Mouse (Mus musculus) bone marrow, adult 2 months (tissue): ENCODE results near the gene Dusp12. TPM values are rescaled to one million over a fixed set of nuclear protein-coding genes. Genes with fewer than 3 reads are reported as not detected.
A peak's percentile ranks its signal among the peaks of the same experiment; 100 is the strongest.

Source experiments
- H3K27ac ChIP-seq: fragments of 200-500 bp; 2 replicates; pipeline ENCODE4 v1.5.1; 2012; ENCODE audit warnings: low read depth, mild to moderate bottlenecking, control low read depth, inconsistent platforms, low read length; ENCODE audit not compliant: control insufficient read depth, poor library complexity, insufficient read depth
- H3K4me1 ChIP-seq: fragments of 200-500 bp; 2 replicates; pipeline ENCODE4 v1.6.1; 2011; ENCODE audit warnings: low read length; ENCODE audit not compliant: control insufficient read depth, insufficient read depth
- H3K4me3 ChIP-seq: fragments of 200-500 bp; replicated peaks from 2 replicates; pipeline ENCODE3; 2011; ENCODE audit warnings: mild to moderate bottlenecking, low read depth, low read length, control low read depth; ENCODE audit not compliant: control insufficient read depth
- CTCF ChIP-seq: fragments of 200-500 bp; IDR thresholded peaks from 2 replicates; pipeline ENCODE4 v1.5.1; 2011; ENCODE audit warnings: low read length, control low read depth; ENCODE audit not compliant: control insufficient read depth, insufficient read depth
- POLR2A ChIP-seq: fragments of 200-500 bp; IDR thresholded peaks from 2 replicates; pipeline ENCODE4 v1.6.1; 2011; ENCODE audit warnings: low read depth, mild to moderate bottlenecking, control low read depth, low read length, borderline replicate concordance; ENCODE audit not compliant: control insufficient read depth
- WGBS: fragments of 180-500 bp; shearing (Covaris S2); methylation state at CpG from one replicate; pipeline ENCODE4 v1.1.7; 2018; 5-methylcytosine and 5-hydroxymethylcytosine counted together
- polyA plus RNA-seq: library from polyadenylated mRNA; stranded (reverse); fragments of >200 nt; gene quantifications from 2 replicates; pipeline ENCODE4 v1.2.4, GENCODE M21; 2011; ENCODE audit warnings: low replicate concordance; ENCODE audit not compliant: missing spikeins, insufficient read depth, insufficient read length

Gene Dusp12
- polyA plus RNA-seq, 1 experiment: 18.2 TPM

DNA sequence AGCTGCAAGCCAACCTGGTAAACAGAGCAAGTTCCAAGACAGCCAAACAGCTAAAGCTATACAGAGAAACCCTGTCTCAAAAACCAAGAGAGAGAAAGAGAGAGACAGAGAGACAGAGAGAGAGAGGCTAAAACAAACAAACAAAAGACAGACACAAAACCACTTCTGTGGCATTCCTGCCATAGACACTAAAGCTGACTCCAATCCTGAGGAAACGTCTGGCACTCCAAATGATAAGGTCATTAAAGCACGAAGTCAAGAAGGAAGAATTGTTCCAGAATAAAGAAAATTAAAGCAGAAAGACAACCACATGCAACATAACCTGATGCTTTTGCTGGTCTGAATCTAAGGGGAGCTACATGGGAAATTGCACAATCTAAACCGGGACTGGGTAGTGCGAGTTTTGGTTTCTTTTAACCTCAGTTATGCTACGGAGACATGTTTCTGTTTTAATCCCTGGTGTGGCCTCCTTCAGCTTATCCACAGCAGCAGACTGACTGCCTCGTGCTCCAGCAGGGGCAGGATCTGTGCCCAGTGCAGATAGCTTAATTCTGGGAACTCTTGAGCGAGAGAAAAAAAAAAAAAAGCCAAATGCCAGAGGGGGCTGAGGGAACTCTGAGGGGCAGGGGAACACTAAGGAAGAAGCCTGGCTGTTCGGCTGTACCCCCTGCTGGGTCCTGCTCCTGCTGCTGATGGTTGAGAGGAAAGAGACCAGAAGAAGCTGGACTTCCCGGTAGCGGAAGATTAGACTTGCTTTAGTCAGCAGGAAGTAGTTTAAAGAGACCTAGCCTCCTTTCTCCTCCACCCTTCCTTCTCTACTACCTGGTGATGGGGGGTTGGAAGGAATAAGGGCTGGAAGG lies 39.7 kb downstream of the Dusp12 start:
- 8% methylated on average over 10 of the region's 10 CpGs for WGBS
- H3K4me3 ChIP-seq: peak overlapping the region; percentile 60
- peak overlapping the region; percentile 70 for H3K27ac ChIP-seq
- H3K4me1 ChIP-seq: no peaks in the 10 kb centered on the region; the same call in 1 of the 2 replicates
- no peak for TF ChIP-seq POLR2A
- TF ChIP-seq CTCF: no peak

- TF ChIP-seq CTCF (peak; percentile 44; the same call in 1 of the 2 replicates), POLR2A (no peak)
- Histone ChIP-seq H3K4me1 (no peaks in the 10 kb centered on the region; the same call in 1 of the 2 replicates), H3K27ac (no peak overlapping the region), H3K4me3 (no peak overlapping the region)
- 69% methylated on average over 8 of the region's 8 CpGs for WGBS
Measured at GRCm38 (mm10) chr1:170844380-170844779, 41.0 kb downstream of the Dusp12 start.

- H3K4me1 ChIP-seq: no peaks in the 10 kb centered on the region
- TF ChIP-seq CTCF (no peak), POLR2A (no peak)
Measured at GRCm38 (mm10) chr1:170839685-170840084, 45.7 kb downstream of the Dusp12 start.

GRCm38 (mm10) chr1:170834756-170835155 lies 50.6 kb downstream of the Dusp12 start:
- Histone ChIP-seq H3K27ac (no peak overlapping the region), H3K4me1 (no peaks in the 10 kb centered on the region; the same call in 1 of the 2 replicates), H3K4me3 (no peak overlapping the region)
- no peak for TF ChIP-seq POLR2A
- no peak for TF ChIP-seq CTCF
- 88% methylated on average over 9 of the region's 9 CpGs for WGBS

More at GRCm38 (mm10) chr1:170839685-170840084, 45.7 kb downstream of the Dusp12 start:
- Histone ChIP-seq H3K4me3 (no peak overlapping the region), H3K27ac (no peak overlapping the region)

DNA sequence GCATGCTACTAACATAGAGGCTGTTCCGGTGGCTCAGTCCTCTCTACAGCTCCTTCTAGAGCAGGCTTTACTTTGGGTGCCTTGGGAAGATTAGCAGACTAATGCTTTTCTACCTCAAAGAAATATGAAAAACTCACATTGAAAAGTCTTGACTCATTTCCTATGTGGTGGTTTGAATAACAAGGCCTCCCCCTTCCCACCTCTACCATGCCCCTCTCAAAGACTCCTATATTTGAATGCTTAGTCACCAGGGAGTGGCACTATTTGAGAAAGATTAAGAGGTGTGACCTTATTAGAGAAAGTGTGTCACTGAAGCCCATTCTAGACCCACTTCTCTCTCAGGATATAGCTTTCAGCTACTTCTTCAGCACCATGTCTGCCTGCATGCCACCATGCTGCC lies 55.6 kb downstream of the Dusp12 start:
- Histone ChIP-seq H3K4me3 (no peak overlapping the region), H3K27ac (no peak overlapping the region), H3K4me1 (no peaks in the 10 kb centered on the region; the same call in 1 of the 2 replicates)
- WGBS: 94% methylated on average over 1 of the region's 1 CpGs
- TF ChIP-seq CTCF: no peak
- TF ChIP-seq POLR2A: no peak

GRCm38 (mm10) chr1:170829344-170829743 lies 56.0 kb downstream of the Dusp12 start:
- no peaks in the 10 kb centered on the region; the same call in 1 of the 2 replicates for H3K4me1 ChIP-seq
- no peak overlapping the region for H3K4me3 ChIP-seq
- 95% methylated on average over 6 of the region's 6 CpGs for WGBS
- no peak for TF ChIP-seq CTCF
- no peak for TF ChIP-seq POLR2A
- no peak overlapping the region for H3K27ac ChIP-seq

Other genes with a start within 250 kb of the Dusp12 start
- 3.8 and 12.8 TPM in 2 replicates for gene Olfml2b, start 241.0 kb downstream of the Dusp12 start, polyA plus RNA-seq
- gene Atf6, start 17.8 kb downstream of the Dusp12 start, polyA plus RNA-seq: 3.8 and 7.7 TPM in 2 replicates
- 2.4 and 4.4 TPM in 2 replicates for gene Gm26620, start 475 bp downstream of the Dusp12 start, polyA plus RNA-seq
- not detected in 2 replicates for gene Fcrlb, start 27.4 kb upstream of the Dusp12 start, polyA plus RNA-seq
- 18.2 and 44.1 TPM in 2 replicates for gene Fcrla, start 42.0 kb upstream of the Dusp12 start, polyA plus RNA-seq
- 23.0 and 75.4 TPM in 2 replicates for gene Fcgr2b, start 91.0 kb upstream of the Dusp12 start, polyA plus RNA-seq
- gene Fcgr4, start 133.4 kb upstream of the Dusp12 start, polyA plus RNA-seq: 10.4 and 24.3 TPM in 2 replicates
- gene Fcgr3, start 179.4 kb upstream of the Dusp12 start, polyA plus RNA-seq: 18.2 and 56.7 TPM in 2 replicates
- gene Cfap126, start 228.4 kb upstream of the Dusp12 start, polyA plus RNA-seq: not detected in 2 replicates